Mouse (Mus musculus): ENCODE data around the gene Mmd.
A peak's percentile ranks its signal among the peaks of the same experiment; 100 is the strongest.

Gene Mmd

DNA sequence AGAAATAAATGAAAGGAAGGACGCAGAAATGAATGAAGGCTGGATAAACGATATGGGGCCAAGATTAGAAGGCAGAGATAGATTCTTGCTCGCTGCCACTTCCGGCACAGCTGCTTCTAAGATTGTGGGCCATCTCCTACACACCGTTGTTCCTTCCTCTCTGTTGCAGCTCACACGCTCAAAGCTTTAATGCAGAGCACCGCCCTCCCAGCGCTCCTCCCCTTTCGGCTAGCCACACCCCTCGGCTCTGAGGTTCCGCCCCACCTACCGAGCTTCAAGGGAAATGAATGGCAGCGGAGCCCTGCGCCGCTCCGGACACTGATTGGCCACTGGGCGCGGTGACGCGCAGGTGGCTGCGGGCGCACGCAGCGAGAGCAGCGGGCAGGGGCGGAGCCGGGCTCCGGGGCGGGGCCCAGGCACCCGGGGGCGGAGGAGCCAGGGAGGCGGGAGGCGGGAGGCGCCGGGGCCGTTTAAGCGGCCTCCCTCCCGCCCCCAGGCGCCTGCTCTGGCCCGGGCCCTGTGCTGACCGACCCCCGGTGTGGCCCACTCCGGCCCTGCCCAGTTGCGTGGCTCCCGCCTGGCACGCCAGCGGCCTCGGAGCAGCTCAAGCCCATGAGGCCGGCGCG is at the start of gene Mmd:
Mmd (plus strand) TSS at position 432 of the 626 bp plus-strand sequence.
- peak; percentile 99 for DNase-seq (ENCODE audit: low spot score in 2 of 2)

DNA sequence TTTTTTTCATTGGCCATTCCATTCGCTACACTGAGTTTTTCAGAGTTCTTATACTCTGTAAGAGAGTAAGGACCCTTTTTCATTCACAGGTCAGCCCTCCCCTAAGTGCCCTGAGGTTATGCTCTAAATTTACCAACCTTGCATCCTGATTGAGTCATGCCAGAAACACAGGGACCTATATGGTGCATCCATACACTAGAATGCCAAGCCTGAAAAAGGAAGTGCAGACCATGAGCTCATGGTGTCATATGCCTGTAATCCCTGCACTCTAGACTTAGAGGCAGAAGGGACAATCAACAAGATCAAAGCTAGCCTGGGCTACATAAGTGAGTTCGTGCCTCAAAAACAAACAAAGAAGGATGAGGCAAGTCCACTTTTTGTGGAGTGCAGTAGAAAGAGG is 48.4 kb upstream of the Mmd start:
- DNase-seq (ENCODE audit: low spot score in 2 of 2): no peak

DNA sequence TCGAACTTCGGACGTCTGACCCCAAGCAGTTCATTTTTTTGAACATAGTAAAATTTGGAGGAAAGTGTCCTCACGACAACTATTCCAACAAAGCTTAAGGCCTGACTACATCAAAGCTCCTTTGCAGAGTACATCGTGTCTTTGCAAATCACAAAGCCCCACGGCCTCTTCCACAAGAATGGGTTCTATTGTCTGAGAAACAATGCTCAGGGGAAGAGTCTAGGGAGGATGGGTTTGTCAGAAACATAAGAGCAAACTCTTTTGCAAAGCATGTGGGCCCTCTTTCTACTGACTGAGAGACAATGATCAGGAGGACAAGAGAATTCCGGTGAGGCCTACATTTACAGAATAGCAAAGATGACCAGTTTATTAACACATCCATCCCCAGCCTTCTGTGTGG is 35.0 kb upstream of the Mmd start:
- DNase-seq (ENCODE audit: low spot score in 2 of 2): no peak

DNA sequence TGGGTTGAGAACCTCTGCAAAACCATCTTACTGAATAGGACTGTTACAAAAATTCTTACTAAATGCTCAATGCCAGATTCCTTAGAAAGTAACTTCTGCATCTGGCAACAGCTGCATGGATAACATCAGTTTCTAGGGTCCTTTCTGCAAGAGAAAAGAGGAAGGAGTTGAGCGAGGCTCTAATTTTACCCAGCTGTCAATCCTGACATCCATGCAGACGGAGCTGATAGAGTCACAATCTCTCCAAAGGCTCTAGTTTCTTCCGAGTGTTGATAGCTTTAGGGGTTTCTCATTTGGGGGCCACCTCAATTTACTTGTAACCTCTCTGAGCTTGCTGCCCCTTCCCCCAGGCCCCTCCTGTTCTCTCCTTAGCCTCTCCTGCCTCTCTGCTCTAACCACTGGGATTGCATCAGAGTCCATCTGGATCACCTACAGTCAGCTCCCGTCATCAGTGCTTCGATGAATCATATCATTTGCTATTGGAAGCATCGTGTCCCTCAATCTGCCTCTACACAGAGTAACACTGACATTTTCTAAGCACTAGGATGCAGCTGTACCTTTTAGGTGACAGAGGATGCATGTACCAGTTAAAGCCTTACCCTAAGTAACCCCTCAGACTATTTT is 29.1 kb upstream of the Mmd start:
- DNase-seq (ENCODE audit: low spot score in 2 of 2): no peak

DNA sequence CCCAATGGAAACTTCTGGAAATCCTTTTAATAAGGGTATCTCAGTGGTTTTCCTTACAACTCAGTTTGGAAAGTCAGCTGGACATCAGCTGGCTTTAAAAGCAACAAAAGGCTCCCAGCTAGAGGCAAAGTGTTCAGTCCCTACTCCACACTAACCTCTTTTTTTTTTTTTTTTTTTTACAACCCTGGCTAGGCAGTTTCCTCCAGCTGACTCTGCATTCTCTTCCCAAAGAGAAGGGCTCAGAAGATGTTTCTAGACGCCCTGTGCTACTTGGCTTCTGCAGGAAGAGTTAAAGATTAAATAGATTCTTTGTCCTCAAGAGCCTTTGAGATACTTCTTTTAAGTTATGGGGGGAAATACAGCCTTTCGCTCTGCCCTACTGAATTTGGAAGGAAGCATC is 28.5 kb upstream of the Mmd start:
- DNase-seq (ENCODE audit: low spot score in 2 of 2): no peak

DNA sequence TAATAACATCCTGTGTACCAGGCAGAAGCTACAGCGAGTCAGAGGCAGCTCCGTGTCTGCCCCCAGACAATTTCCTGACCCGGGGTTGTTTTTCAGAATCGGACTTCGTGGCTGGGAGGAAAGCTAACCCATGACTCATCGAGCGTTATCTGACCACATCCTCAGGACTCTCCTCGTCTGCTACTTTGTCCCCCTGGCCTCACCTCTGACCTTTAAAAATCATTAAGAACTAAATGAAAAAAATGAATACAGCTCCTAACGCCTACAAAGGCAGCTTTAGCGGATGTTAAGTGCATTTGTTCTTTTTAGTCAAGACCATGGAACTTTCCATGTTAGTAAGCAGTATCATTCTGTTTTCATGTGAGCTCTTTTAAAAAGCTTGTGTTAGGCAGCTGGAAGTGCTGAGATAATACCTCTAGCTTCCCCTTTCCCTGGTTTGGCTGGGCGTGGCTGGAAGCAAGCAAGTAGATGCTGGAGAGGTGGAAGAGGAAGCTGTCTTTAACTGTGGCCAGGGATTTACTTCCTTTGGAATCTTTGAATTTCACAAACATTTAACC is 24.3 kb upstream of the Mmd start:
- peak; percentile 27 to 30 for DNase-seq (ENCODE audit: low spot score in 2 of 2)

DNA sequence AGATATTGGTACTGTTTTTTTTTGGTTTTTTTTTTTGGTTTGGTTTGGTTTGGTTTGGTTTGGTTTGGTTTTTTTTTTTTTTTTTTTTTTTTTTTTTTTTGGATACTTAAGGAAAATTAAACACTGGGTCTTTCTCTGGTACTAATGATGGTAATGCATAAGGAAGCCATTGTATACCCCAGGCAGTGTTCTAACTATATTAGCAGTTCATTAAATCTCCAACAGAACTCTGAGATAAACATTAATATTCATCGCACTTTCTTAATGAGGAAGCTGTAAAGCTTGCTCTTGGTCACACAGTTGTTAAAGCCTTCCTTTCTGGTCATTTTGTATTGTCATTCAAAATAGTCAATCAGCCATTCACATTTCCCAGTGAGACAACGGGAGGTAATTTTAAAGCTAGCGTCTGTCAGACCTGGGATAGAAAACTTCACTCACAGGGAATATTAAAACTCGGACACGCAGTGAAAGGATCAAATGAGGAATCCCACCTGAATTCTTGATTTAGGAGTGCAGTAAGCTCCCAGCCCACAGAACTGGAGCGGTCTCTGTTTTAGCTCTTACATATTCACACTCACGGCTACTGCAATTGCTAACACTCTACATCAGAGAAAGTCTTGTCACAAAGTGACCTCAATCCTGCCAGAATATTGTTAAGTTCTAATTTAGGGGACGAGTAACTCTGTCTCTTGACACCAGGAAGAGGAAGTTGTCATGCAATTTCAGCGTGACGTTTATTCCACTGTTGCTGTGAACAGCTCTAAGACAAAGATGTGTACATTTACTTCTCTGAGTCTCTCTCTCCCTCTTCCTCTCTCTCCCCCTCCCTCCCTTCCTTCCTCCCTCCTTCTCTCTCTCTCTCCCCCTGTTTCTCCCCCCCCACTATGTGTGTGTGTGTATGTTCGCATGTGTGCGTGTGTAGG is 22.0 kb upstream of the Mmd start:
- DNase-seq (ENCODE audit: low spot score in 2 of 2): no peak

DNA sequence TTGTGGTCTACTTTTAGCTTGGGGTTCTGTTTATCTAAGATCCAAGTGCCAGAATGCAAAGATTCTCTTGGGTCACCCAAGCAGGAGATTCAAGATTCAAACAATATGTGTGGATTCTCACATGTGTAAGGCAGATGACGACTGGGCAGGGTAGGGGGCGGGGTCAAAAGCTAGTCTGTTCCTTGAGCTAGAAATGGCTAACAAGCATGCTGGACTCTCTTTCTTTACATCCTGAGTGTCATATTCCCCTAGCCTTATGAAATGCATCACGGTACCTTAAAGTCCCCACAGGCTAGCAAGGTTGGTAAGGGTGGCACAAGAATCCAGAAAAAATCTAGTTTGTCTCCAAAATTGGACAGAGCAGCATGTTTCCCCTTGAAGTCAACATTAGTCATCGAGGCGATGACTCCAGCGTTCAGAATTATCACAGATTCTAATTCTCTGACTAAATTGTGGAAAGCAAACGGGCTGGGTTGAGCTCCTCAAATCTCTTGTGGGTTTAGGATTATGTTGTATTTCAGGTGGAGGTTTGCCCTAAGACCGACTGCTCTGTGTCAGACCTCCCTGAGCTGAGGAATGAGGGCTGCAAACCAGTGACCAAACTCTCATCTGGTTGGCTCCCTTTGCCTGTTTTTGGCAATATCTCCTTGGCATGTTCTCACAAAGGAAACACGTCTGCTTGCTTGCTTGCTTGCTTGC is 20.9 kb upstream of the Mmd start:
- DNase-seq (ENCODE audit: low spot score in 2 of 2): no peak

DNA sequence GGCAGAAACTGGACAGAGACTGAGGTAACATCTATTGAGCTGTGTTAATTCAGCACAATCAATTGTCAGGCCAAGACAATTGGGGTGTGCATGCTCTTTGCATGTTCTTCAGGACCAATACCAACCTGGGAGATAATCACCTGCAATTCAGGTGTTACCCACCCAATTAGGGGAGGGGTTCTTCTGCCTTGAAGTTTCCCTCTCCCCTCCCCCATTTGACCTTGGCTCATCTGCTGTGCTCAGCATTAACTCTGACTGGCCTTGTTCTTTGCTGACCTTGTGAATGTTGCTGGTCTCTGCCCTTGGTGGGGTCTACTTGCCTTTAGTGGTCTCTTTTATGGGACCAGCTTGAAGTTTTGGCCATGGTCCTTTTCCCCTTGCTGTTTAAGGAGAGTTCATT is 19.5 kb upstream of the Mmd start:
- no peak for DNase-seq (ENCODE audit: low spot score in 2 of 2)

DNA sequence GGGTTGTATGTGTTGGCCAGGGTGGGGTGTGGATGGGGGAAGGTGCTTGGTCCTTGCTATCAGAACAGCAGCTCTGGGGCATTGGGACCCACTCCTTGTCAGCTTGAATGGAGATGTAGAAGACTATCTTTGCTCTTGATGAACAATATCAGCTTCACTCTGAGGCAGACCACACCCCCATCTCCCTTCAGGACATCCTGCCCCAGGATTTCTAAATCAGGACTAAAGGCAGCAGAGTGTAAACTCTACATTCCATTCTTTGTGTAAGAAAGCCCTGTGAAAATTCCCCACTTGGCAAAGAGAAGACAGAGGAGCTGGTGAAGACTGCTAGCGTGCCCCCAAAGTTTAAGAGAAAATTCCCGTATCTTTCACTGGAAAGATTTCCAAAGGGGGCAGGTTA is 18.6 kb upstream of the Mmd start:
- DNase-seq (ENCODE audit: low spot score in 2 of 2): no peak

DNA sequence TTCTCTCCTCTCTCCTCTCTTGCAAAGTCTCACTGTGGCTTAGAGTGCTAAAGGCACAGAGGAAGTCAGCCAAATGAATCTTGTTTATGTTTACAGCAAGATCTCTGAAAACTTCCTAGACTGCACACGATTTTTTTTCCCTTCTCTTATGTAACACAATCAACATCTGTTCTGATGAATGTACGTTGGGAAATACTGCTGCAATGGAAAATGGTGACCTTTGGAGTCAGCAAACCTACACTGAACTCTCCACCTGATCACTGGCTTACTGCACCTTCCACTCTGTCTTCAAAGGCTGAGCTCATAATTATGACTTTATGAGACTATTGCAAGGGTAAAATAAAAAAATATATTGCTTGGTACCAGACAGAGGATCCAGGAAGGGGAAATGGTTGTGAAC is 17.6 kb upstream of the Mmd start:
- DNase-seq (ENCODE audit: low spot score in 2 of 2): no peak

DNA sequence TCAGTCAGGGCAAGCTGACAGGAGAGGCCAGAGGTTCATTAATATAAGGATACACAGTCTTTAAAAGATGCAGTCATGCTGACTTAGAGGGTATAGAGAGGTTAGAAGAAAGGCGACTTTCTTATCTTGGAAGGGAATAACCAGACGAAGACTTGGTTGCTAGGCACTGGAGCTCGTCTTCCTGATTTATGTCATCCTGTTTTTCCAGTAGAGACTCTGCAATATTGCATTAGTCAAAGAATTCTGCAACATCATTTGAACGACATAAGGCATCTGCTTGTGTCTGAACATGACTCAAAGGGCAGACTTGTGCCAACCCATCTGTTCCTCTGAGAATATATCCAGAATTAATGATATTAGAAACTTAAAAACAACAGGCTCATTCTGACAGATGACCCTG is 16.6 kb upstream of the Mmd start:
- DNase-seq (ENCODE audit: low spot score in 2 of 2): no peak

DNA sequence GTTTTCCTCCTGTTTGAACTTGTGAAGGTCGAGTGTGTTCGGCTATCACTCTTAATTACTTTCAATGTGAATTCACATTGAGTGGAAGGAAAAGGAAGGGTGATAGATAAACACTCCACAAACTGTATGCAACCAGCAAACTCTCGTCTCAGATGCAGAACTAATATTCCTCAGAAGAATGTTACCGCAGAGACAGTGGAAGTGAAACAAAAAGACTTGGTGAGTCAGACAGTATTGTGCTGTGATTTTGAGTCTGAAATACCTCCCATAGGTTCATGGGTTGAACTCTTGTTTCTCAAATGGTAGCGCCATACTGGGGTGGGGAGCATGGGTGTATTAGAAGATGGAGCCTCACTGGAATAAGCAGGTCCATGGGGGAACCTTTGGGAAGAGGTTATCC is 14.0 kb upstream of the Mmd start:
- DNase-seq (ENCODE audit: low spot score in 2 of 2): no peak

DNA sequence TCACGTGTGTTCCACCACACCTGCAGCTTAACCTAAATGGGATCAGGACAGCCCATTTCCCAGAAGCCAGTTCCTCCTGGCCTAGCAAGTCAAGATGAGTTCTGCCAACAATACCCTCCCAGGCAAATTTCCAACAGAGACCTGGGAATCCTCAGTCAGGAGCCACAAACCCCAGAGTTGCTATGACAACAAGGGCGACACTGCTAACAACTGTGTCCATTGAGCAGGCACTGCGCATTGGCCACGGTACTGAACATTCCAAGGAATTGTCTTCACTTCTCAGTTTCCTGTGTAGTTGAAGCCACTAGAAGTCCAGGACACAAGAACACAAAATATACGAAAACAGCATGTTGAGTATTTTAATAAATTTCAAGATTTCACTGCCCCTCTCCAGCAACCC is 11.6 kb upstream of the Mmd start:
- DNase-seq (ENCODE audit: low spot score in 2 of 2): no peak

DNA sequence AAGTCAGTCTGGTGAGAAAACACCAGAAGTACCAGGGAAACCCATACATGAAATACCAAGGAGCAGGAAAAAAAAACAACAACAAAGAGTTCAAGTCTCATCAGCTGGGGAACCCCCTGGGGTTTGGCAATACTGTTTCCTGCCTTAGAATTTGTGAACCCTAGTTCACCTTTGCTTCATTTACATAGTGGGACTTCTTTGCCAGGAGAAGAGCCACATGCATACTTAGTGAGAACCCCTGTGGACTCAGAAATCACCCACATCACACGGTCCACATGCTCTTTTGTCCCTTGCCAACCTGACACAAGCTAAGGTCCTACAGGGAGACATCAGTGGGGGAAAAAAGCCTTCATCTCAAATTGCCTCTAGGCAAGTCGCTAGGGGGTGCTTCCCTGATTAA is 10.6 kb upstream of the Mmd start:
- DNase-seq (ENCODE audit: low spot score in 2 of 2): no peak

DNA sequence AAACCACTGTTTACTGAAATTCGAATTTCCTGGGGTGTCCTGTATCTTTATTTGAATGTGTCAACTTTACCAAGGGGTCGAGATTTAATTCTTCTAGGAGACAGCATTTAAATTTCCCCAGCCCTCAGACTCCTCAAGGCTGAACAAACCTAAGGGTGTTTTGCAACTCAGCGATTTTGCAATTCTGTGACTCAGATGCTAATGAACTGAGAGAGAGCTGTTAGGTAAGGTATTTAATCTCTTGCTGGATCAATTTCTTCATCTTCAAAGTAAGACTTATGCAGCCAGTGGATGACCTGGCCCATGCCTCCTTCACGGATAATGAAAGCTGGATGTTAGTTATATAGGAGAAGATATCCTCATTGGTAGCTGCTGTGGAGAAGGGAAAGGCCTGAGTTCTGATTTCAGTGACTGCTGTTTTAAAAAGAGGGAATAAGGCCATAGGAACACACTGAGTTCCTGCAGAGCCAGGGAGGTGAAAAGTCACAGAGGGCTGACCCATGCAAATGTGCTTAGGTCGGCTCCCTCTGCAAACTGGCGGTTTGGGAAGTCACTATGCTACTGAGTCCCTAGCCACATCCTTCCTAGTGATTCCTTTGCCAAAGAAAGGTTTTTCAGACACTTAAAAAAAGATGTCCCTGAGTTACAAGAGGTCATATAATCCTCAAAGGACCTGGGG is 8.5 kb upstream of the Mmd start:
- DNase-seq (ENCODE audit: low spot score in 2 of 2): no peak

DNA sequence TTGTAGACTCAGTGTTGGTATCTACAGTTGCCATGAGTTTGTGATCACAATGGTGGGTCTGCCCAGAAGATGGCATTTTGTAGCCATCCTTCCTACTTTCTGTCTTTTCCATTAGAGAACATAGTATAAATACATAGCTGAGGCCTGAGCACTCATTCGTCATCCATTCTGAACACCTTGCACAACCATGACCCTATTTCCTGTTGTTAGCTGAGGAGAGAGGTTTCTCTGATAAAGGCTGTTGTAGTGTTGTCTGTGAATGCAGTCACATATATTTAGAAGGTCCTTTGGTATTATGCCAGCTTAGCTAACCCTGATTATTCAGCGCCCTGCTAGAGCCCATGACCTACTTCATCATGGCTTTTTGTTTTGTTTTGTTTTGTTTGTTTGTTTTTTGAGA is 7.4 kb upstream of the Mmd start:
- no peak for DNase-seq (ENCODE audit: low spot score in 2 of 2)

DNA sequence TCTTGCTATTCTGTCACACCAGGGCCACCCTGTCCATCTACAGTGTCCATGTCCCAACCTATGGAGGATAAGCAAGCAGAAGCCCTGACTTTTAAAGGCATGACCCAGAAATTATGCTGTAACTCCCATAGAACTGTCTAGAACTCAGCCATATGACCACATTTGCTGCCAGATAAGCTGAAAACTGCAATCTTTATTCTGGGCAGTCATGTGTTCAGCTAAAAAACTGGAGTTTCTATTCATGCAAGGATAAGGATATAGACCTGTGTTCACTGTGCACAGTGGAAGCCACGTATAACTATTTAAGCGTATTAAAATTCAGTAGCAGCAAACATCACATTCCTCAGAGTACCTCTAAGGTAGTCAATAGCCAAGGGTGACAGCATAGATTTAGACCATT is 6.0 kb upstream of the Mmd start:
- no peak for DNase-seq (ENCODE audit: low spot score in 2 of 2)

DNA sequence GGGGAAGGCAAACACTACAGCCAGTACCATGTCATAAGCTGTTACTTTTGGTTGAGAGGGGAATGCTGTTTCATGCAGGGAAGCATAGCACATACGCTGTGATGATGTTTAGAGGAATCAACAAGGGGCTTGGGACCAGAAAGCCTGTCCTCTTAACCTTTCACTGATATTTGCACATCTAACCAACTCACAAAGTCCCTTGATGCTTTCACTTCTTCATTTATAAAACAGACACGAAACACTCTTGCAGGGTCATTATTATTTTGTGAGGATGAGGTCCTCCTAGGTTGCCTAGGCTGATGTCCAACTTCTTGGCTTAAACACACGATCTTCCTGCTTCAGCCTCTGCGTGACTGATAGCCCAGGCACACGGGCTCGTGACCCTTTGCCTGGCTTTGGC is 3.6 kb upstream of the Mmd start:
- DNase-seq (ENCODE audit: low spot score in 2 of 2): peak in 1 of 2 experiments; percentile 30

DNA sequence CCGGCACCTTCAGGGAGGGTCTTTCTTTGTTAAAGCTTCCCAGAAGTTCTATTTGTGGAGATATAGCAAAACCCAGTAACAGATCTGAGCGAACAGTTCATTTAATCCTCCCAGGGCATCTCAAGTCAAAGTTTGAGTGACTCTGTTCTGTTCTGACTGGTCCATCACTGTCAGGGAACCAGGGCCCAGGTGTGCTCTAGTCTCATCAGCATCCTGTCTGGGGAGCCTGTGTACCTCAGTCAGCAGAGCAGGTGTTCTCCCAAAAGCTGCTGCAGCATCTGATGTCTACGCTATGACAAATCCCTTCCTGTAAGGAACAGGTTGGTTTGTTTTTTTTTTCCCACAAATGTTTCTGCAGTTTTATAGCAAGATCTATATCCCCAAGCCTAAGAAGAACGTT is 2.6 kb upstream of the Mmd start:
- DNase-seq (ENCODE audit: low spot score in 2 of 2): no peak

DNA sequence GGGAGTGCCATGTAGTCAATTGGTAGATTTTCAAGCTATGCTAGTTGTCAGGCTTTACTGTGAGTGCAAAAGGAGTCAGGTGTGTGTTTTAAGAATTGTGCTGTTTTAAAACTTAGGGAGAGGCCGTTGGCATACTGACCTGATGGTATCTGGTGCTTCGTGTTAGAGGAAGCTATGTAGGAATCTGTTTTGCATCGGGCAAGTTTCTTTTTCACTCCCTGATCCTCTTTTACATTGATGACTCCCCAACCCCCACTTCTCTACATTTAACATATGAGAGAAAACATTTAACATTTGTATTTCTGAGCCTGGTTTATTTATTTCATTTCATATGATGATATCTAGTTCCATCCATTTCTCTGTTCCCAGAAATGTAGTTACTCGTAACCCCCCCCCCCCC is 1.5 kb upstream of the Mmd start:
- DNase-seq (ENCODE audit: low spot score in 2 of 2): no peak
